Mouse (Mus musculus) small intestine, adult 2 months (tissue): ENCODE measurements around the gene Slit2.

Experiments
- CTCF ChIP-seq: fragments of 200-500 bp; IDR thresholded peaks from 2 replicates; pipeline ENCODE4 v1.5.1; 2012; ENCODE audit warnings: low read depth, mild to moderate bottlenecking, control low read depth, inconsistent platforms, low read length, moderate library complexity, mixed read lengths; ENCODE audit not compliant: insufficient replicate concordance, insufficient read length; ENCODE audit errors: extremely low read depth
- POLR2A ChIP-seq: fragments of 200-500 bp; IDR thresholded peaks from 2 replicates; pipeline ENCODE4 v1.6.1; 2012; ENCODE audit warnings: low read depth, mild to moderate bottlenecking, control low read depth, inconsistent platforms, low read length, moderate library complexity

DNA sequence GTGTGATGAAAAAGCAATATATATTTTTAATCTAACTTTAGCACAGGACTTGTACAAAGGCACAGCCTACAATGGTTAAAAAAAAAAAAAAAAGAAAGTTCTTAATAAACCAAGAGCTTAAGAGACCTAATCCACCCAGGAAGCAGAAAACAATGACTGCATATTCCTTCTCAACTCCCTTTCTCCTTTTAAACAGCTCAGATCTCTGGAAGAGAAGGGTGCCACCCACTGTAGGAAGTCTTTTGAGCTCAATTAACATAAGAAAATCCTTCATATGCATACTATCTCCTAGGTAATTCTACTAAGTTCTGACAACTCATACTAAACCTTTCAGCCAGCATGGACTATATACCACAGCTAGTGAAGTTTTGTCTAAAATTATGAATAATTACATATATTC, 343.3 kb downstream of the Slit2 start:
- TF ChIP-seq CTCF (no peak), POLR2A (no peak)
